Mouse (Mus musculus): ENCODE results near the gene Hspb8. TPM values are rescaled to one million over a fixed set of nuclear protein-coding genes. Genes with fewer than 3 reads are reported as not detected.

Gene Hspb8
- total and polyA plus RNA-seq, 2 experiments from 2014 or later = 26.9 to 102 TPM

- TF ChIP-seq CTCF (IDR thresholded peaks at IDR 0.05; ENCODE audit: low read depth) = no peak
- ATAC-seq (ENCODE audit: insufficient read depth, low read depth) (peak; percentile 32; the same call in 1 of the 2 replicates), DNase-seq (ENCODE audit: low spot score) (no peak)
- no peaks in the 10 kb centered on the region for H3K27me3 ChIP-seq (ENCODE audit: control insufficient read depth, insufficient read depth, low read length)
- H3K9me3 ChIP-seq (replicated peaks; ENCODE audit: control insufficient read depth, low read length) = no peaks in the 10 kb centered on the region
- WGBS = 48% methylated on average over 23 of the region's 23 CpGs
- H3K4me2 ChIP-seq (ENCODE audit: low read depth, low read length) = peak overlapping the region; percentile 27
- H3K4me1 ChIP-seq (ENCODE audit: control insufficient read depth, insufficient read depth) = peaks cover 16% of the 10 kb centered on the region
- no peak overlapping the region for H3K4me3 ChIP-seq (ENCODE audit: low read depth, low read length)
- H3K36me3 ChIP-seq (replicated peaks; ENCODE audit: control insufficient read depth, insufficient read depth, low read length) = no peaks in the 10 kb centered on the region
- no peak overlapping the region for H3K9ac ChIP-seq (replicated peaks; ENCODE audit: low read depth, low read length)
- no peak overlapping the region for H3K27ac ChIP-seq (ENCODE audit: low read depth)
These were observed 23.9 kb upstream of the Hspb8 start for GRCm38 (mm10) chr5:116446552-116446951.

DNA sequence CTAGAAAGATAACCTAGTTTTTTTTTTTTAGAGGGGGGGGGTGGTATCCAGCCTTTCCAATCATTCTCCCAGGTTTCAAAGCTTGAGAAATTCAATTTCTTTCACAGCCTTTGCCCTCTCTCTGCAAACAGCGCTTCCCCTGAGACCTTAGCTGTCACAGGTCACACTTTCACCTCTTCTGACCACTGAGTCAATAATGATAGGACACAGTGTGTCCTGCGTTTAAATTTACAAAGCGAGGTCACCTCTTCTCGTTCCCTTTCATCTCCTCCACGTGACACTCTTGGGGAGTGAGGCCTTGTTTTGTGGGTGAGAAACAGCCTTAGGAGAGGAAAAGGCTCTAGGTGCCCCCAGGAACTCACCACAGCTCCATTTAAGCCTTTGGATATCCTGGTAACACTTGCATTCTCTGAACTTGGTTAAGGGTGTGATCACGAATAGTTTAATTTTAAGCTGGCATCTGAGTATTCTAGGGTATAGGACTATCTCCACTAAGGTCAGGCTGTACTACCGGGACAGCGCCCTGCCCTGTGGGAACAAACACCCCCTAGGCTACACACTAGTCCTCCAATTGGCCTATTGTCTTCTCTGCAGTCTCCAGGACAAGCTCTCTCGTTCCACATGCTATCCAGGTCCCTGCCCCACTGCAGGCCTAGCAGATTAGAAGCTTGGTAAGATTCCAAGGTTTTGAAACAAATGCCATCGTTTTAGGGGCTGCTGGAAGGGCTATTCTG, 23.1 kb upstream of the Hspb8 start:
- Histone ChIP-seq H3K27ac (ENCODE audit: low read depth) (no peak overlapping the region), H3K9ac (replicated peaks; ENCODE audit: low read depth, low read length) (no peak overlapping the region), H3K4me2 (ENCODE audit: low read depth, low read length) (peak overlapping the region; percentile 27; the same call in 1 of the 2 replicates), H3K9me3 (replicated peaks; ENCODE audit: control insufficient read depth, low read length) (no peaks in the 10 kb centered on the region), H3K4me3 (ENCODE audit: low read depth, low read length) (no peak overlapping the region), H3K27me3 (ENCODE audit: control insufficient read depth, insufficient read depth, low read length) (no peaks in the 10 kb centered on the region), H3K36me3 (replicated peaks; ENCODE audit: control insufficient read depth, insufficient read depth, low read length) (no peaks in the 10 kb centered on the region), H3K4me1 (ENCODE audit: control insufficient read depth, insufficient read depth) (peaks cover 16% of the 10 kb centered on the region)
- 50% methylated on average over 10 of the region's 10 CpGs for WGBS
- DNase-seq (ENCODE audit: low spot score) (no peak), ATAC-seq (ENCODE audit: insufficient read depth, low read depth) (no peak)
- TF ChIP-seq CTCF (IDR thresholded peaks at IDR 0.05; ENCODE audit: low read depth) (no peak), EP300 (IDR thresholded peaks at IDR 0.05; ENCODE audit: low read depth) (no peak)

- TF ChIP-seq CTCF (IDR thresholded peaks at IDR 0.05; ENCODE audit: low read depth) = peak; percentile 25; the same call in 1 of the 2 replicates
- TF ChIP-seq EP300 (IDR thresholded peaks at IDR 0.05; ENCODE audit: low read depth) = no peak
- no peak overlapping the region for H3K27ac ChIP-seq (ENCODE audit: low read depth)
- H3K9ac ChIP-seq (replicated peaks; ENCODE audit: low read depth, low read length) = no peak overlapping the region
- WGBS = 70% methylated on average over 27 of the region's 27 CpGs
- H3K4me3 ChIP-seq (ENCODE audit: low read depth, low read length) = no peak overlapping the region
- no peaks in the 10 kb centered on the region for H3K9me3 ChIP-seq (replicated peaks; ENCODE audit: control insufficient read depth, low read length)
- H3K4me2 ChIP-seq (ENCODE audit: low read depth, low read length) = no peak overlapping the region
- no peaks in the 10 kb centered on the region for H3K36me3 ChIP-seq (replicated peaks; ENCODE audit: control insufficient read depth, insufficient read depth, low read length)
- H3K27me3 ChIP-seq (ENCODE audit: control insufficient read depth, insufficient read depth, low read length) = no peaks in the 10 kb centered on the region
- H3K4me1 ChIP-seq (ENCODE audit: control insufficient read depth, insufficient read depth) = peaks cover 14% of the 10 kb centered on the region
- ATAC-seq (ENCODE audit: insufficient read depth, low read depth) (no peak), DNase-seq (ENCODE audit: low spot score) (no peak)
These were observed 21.9 kb upstream of the Hspb8 start for GRCm38 (mm10) chr5:116444517-116444916.

DNA sequence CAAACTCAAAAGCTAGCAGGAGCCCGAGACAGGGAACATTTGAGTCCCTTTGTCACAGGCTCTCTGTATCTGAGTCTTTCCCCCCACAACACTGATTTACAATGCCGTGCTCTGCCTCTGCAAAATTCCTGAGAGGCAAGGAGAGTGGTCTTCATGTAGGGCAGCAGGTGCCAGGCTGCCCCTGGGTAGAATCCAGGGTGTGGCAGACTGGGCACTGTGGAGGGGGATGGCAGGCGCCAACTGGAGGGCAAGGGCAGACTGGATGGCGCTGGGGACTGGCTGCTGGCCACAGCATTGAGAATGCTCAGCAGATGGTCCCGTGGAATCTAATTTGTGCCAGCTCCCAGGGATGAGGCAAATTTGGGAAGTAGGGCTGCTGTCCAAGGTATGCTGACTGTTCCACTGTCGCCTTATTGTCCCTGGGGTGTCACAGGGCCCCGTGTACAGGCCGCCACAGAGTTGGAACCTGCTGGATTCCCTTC, 20.8 kb upstream of the Hspb8 start:
- DNase-seq (ENCODE audit: low spot score) = no peak
- Histone ChIP-seq H3K9me3 (replicated peaks; ENCODE audit: control insufficient read depth, low read length) (no peaks in the 10 kb centered on the region), H3K4me2 (ENCODE audit: low read depth, low read length) (no peak overlapping the region), H3K4me3 (ENCODE audit: low read depth, low read length) (no peak overlapping the region), H3K4me1 (ENCODE audit: control insufficient read depth, insufficient read depth) (peaks cover 6% of the 10 kb centered on the region; the same call in 1 of the 2 replicates), H3K36me3 (replicated peaks; ENCODE audit: control insufficient read depth, insufficient read depth, low read length) (no peaks in the 10 kb centered on the region), H3K27ac (ENCODE audit: low read depth) (no peak overlapping the region), H3K9ac (replicated peaks; ENCODE audit: low read depth, low read length) (no peak overlapping the region), H3K27me3 (ENCODE audit: control insufficient read depth, insufficient read depth, low read length) (no peaks in the 10 kb centered on the region)
- TF ChIP-seq EP300 (IDR thresholded peaks at IDR 0.05; ENCODE audit: low read depth) (no peak), CTCF (IDR thresholded peaks at IDR 0.05; ENCODE audit: low read depth) (no peak)
- no peak for ATAC-seq (ENCODE audit: insufficient read depth, low read depth)
- 61% methylated on average over 8 of the region's 8 CpGs for WGBS

DNA sequence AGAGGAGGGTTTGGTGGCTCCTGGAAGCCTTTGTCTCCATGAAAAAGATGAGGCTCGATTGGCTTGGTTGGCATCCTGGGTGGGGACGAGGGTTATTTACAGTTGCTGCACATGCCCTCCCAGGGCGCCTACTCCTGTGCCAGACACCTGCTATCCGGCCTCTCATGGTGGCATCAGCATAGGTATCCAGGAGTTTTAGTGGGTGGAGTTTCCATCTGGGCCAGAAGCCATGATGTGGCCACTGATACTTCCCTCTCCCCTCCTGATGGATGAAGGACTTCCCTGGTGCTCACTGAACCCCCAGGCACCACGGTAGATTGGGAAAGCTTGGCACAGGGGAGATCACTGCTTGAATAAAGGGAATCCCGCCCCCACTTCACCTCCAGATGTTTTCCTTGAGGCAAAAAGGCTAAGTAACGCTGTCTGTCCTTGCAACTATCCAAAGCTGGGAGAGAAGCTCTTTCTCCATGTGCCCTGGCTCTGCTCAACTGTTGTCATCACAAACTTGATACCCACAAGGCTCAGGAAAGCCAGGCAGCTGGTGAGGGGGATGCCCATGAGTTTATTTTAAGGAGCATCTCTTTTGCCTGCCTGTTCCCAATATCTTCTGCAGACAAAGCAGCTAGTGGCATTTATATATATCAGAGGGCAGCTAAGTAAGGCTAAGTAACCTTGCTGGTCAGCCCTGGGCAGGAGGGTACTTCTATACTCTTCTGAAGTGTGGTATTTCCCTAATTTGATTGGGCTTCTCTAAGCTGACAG, 20.2 kb upstream of the Hspb8 start:
- 72% methylated on average over 7 of the region's 7 CpGs for WGBS
- H3K9ac ChIP-seq (replicated peaks; ENCODE audit: low read depth, low read length) = no peak overlapping the region
- H3K4me2 ChIP-seq (ENCODE audit: low read depth, low read length) = no peak overlapping the region
- H3K36me3 ChIP-seq (replicated peaks; ENCODE audit: control insufficient read depth, insufficient read depth, low read length) = no peaks in the 10 kb centered on the region
- H3K4me3 ChIP-seq (ENCODE audit: low read depth, low read length) = no peak overlapping the region
- no peak for ATAC-seq (ENCODE audit: insufficient read depth, low read depth)
- H3K27ac ChIP-seq (ENCODE audit: low read depth) = no peak overlapping the region
- TF ChIP-seq EP300 (IDR thresholded peaks at IDR 0.05; ENCODE audit: low read depth) (no peak), CTCF (IDR thresholded peaks at IDR 0.05; ENCODE audit: low read depth) (no peak)
- H3K4me1 ChIP-seq (ENCODE audit: control insufficient read depth, insufficient read depth) = no peaks in the 10 kb centered on the region; the same call in 1 of the 2 replicates
- no peaks in the 10 kb centered on the region for H3K9me3 ChIP-seq (replicated peaks; ENCODE audit: control insufficient read depth, low read length)
- no peaks in the 10 kb centered on the region for H3K27me3 ChIP-seq (ENCODE audit: control insufficient read depth, insufficient read depth, low read length)
- no peak for DNase-seq (ENCODE audit: low spot score)
